Mouse (Mus musculus): ENCODE data around the gene Atg9a. TPM values are rescaled to one million over a fixed set of nuclear protein-coding genes. Genes with fewer than 3 reads are reported as not detected.
A peak's percentile ranks its signal among the peaks of the same experiment; 100 is the strongest.

The Atg9a gene
- polyA plus RNA-seq, 1 experiment: 10.6 TPM

- no peak overlapping the region for H3K27ac ChIP-seq (ENCODE audit: insufficient read depth, low read length)
- H3K9ac ChIP-seq (ENCODE audit: low read depth, poor library complexity, severe bottlenecking): peak overlapping the region; percentile 70
- H3K4me3 ChIP-seq (ENCODE audit: low read depth, low read length): peak overlapping the region; percentile 90
- H3K36me3 ChIP-seq (ENCODE audit: control insufficient read depth, insufficient read depth, low read length, poor library complexity, severe bottlenecking): peaks cover 35% of the 10 kb centered on the region
- no peaks in the 10 kb centered on the region for H3K27me3 ChIP-seq (ENCODE audit: control insufficient read depth, insufficient read depth, low read length, poor library complexity, severe bottlenecking)
- no peak for TF ChIP-seq POLR2A (IDR thresholded peaks at IDR 0.05; ENCODE audit: insufficient read depth, low read length)
- TF ChIP-seq EP300 (IDR thresholded peaks at IDR 0.05; ENCODE audit: insufficient read depth, low read depth, low read length): 0 out of 2 replicates have a peak, but pooled peaks have one; percentile 4
- no peaks in the 10 kb centered on the region for H3K9me3 ChIP-seq (replicated peaks; ENCODE audit: control insufficient read depth, insufficient read depth, low read length, poor library complexity, severe bottlenecking)
- peaks cover 5% of the 10 kb centered on the region for H3K4me1 ChIP-seq (ENCODE audit: control insufficient read depth, insufficient read depth, low read length)
Measured at GRCm38 (mm10) chr1:75218227-75219001, 26.4 kb upstream of the Atg9a start.

GRCm38 (mm10) chr1:75217893-75218226, 25.9 kb upstream of the Atg9a start:
- Histone ChIP-seq H3K9me3 (replicated peaks; ENCODE audit: control insufficient read depth, insufficient read depth, low read length, poor library complexity, severe bottlenecking) (no peaks in the 10 kb centered on the region), H3K36me3 (ENCODE audit: control insufficient read depth, insufficient read depth, low read length, poor library complexity, severe bottlenecking) (peaks cover 41% of the 10 kb centered on the region), H3K9ac (ENCODE audit: low read depth, poor library complexity, severe bottlenecking) (peak overlapping the region; percentile 70), H3K4me1 (ENCODE audit: control insufficient read depth, insufficient read depth, low read length) (peaks cover 7% of the 10 kb centered on the region), H3K27ac (ENCODE audit: insufficient read depth, low read length) (no peak overlapping the region), H3K27me3 (ENCODE audit: control insufficient read depth, insufficient read depth, low read length, poor library complexity, severe bottlenecking) (no peaks in the 10 kb centered on the region), H3K4me3 (ENCODE audit: low read depth, low read length) (peak overlapping the region; percentile 90)
- no peak for TF ChIP-seq EP300 (IDR thresholded peaks at IDR 0.05; ENCODE audit: insufficient read depth, low read depth, low read length)
- TF ChIP-seq POLR2A (IDR thresholded peaks at IDR 0.05; ENCODE audit: insufficient read depth, low read length): no peak
- no peak for TF ChIP-seq CTCF (IDR thresholded peaks at IDR 0.05; ENCODE audit: low read depth, low read length)

DNA sequence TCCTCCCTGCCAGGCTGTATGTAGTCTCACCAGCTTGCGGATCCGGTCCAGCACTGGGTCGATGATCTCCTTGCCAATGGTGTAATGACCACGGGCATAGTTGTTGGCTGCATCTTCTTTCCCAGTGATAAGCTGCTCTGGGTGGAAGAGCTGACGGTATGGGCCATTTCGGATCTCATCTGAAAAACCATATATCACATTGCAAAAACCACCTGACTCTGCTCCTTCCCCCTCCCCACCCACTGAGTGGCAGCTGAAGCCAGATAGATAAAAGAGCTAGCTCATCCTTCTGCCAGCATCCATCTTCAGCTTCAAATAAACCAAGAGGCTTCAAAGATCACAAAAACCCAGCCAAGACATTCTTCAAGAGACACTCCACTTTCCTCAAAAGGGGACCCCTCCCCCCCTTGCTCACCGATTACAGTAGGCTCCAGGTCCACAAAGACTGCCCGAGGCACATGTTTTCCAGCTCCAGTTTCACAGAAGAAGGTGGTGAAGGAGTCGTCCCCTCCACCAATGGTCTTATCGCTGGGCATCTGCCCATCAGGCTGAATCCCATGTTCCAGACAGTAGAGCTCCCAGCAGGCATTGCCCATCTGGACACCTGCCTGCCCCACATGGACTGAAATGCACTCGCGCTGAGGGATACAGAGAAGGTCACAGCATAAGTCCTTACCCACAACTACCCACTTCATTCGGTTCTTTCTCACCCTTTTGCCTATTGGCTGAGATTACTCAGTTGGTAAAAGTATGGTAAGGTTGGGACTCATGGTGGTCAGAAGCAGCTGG, 25.0 kb upstream of the Atg9a start:
- H3K36me3 ChIP-seq (ENCODE audit: control insufficient read depth, insufficient read depth, low read length, poor library complexity, severe bottlenecking): peaks cover 42% of the 10 kb centered on the region
- H3K27ac ChIP-seq (ENCODE audit: insufficient read depth, low read length): no peak overlapping the region
- no peak overlapping the region; the same call in 1 of the 2 replicates for H3K9ac ChIP-seq (ENCODE audit: low read depth, poor library complexity, severe bottlenecking)
- TF ChIP-seq EP300 (IDR thresholded peaks at IDR 0.05; ENCODE audit: insufficient read depth, low read depth, low read length) (no peak), POLR2A (IDR thresholded peaks at IDR 0.05; ENCODE audit: insufficient read depth, low read length) (no peak), CTCF (IDR thresholded peaks at IDR 0.05; ENCODE audit: low read depth, low read length) (no peak)
- H3K9me3 ChIP-seq (replicated peaks; ENCODE audit: control insufficient read depth, insufficient read depth, low read length, poor library complexity, severe bottlenecking): no peaks in the 10 kb centered on the region
- no peak overlapping the region for H3K4me3 ChIP-seq (ENCODE audit: low read depth, low read length)
- peaks cover 8% of the 10 kb centered on the region for H3K4me1 ChIP-seq (ENCODE audit: control insufficient read depth, insufficient read depth, low read length)
- no peaks in the 10 kb centered on the region for H3K27me3 ChIP-seq (ENCODE audit: control insufficient read depth, insufficient read depth, low read length, poor library complexity, severe bottlenecking)

GRCm38 (mm10) chr1:75215785-75216184, 23.8 kb upstream of the Atg9a start:
- no peak for TF ChIP-seq POLR2A (IDR thresholded peaks at IDR 0.05; ENCODE audit: insufficient read depth, low read length)
- no peak for TF ChIP-seq CTCF (IDR thresholded peaks at IDR 0.05; ENCODE audit: low read depth, low read length)
- TF ChIP-seq EP300 (IDR thresholded peaks at IDR 0.05; ENCODE audit: insufficient read depth, low read depth, low read length): no peak
- Histone ChIP-seq H3K4me3 (ENCODE audit: low read depth, low read length) (no peak overlapping the region), H3K27me3 (ENCODE audit: control insufficient read depth, insufficient read depth, low read length, poor library complexity, severe bottlenecking) (no peaks in the 10 kb centered on the region), H3K9me3 (replicated peaks; ENCODE audit: control insufficient read depth, insufficient read depth, low read length, poor library complexity, severe bottlenecking) (no peaks in the 10 kb centered on the region), H3K4me1 (ENCODE audit: control insufficient read depth, insufficient read depth, low read length) (peaks cover 4% of the 10 kb centered on the region), H3K27ac (ENCODE audit: insufficient read depth, low read length) (no peak overlapping the region), H3K9ac (ENCODE audit: low read depth, poor library complexity, severe bottlenecking) (no peak overlapping the region), H3K36me3 (ENCODE audit: control insufficient read depth, insufficient read depth, low read length, poor library complexity, severe bottlenecking) (peaks cover 42% of the 10 kb centered on the region)

DNA sequence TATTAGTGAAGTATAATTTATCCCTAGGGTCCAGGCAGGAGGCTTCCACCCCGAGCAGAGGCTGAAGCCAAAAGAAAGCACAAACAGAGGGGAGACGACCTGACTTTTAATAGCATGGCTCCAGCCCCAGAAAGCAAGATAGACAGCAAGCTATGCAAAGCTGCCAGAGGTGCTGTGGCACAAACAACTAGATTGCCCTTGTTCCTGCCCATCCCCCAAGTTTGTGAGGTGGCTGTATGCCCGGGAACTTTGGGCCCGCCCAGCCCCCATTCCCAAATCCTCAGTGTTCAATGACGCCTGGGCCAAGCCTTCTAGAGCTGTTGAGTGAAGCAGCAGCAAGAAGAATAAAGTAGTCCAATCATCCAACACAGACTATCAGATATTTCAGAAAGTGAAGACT, 22.9 kb upstream of the Atg9a start:
- H3K9me3 ChIP-seq (replicated peaks; ENCODE audit: control insufficient read depth, insufficient read depth, low read length, poor library complexity, severe bottlenecking): no peaks in the 10 kb centered on the region
- no peak overlapping the region for H3K27ac ChIP-seq (ENCODE audit: insufficient read depth, low read length)
- peaks cover 4% of the 10 kb centered on the region for H3K4me1 ChIP-seq (ENCODE audit: control insufficient read depth, insufficient read depth, low read length)
- no peak overlapping the region for H3K4me3 ChIP-seq (ENCODE audit: low read depth, low read length)
- TF ChIP-seq EP300 (IDR thresholded peaks at IDR 0.05; ENCODE audit: insufficient read depth, low read depth, low read length) (no peak), CTCF (IDR thresholded peaks at IDR 0.05; ENCODE audit: low read depth, low read length) (no peak), POLR2A (IDR thresholded peaks at IDR 0.05; ENCODE audit: insufficient read depth, low read length) (no peak)
- H3K36me3 ChIP-seq (ENCODE audit: control insufficient read depth, insufficient read depth, low read length, poor library complexity, severe bottlenecking): peaks cover 42% of the 10 kb centered on the region
- H3K27me3 ChIP-seq (ENCODE audit: control insufficient read depth, insufficient read depth, low read length, poor library complexity, severe bottlenecking): no peaks in the 10 kb centered on the region
- H3K9ac ChIP-seq (ENCODE audit: low read depth, poor library complexity, severe bottlenecking): no peak overlapping the region

GRCm38 (mm10) chr1:75214442-75214841, 22.4 kb upstream of the Atg9a start:
- Histone ChIP-seq H3K4me1 (ENCODE audit: control insufficient read depth, insufficient read depth, low read length) (peaks cover 4% of the 10 kb centered on the region), H3K9ac (ENCODE audit: low read depth, poor library complexity, severe bottlenecking) (no peak overlapping the region), H3K36me3 (ENCODE audit: control insufficient read depth, insufficient read depth, low read length, poor library complexity, severe bottlenecking) (peaks cover 42% of the 10 kb centered on the region), H3K4me3 (ENCODE audit: low read depth, low read length) (no peak overlapping the region), H3K9me3 (replicated peaks; ENCODE audit: control insufficient read depth, insufficient read depth, low read length, poor library complexity, severe bottlenecking) (no peaks in the 10 kb centered on the region), H3K27ac (ENCODE audit: insufficient read depth, low read length) (no peak overlapping the region), H3K27me3 (ENCODE audit: control insufficient read depth, insufficient read depth, low read length, poor library complexity, severe bottlenecking) (no peaks in the 10 kb centered on the region)
- TF ChIP-seq POLR2A (IDR thresholded peaks at IDR 0.05; ENCODE audit: insufficient read depth, low read length) (no peak), EP300 (IDR thresholded peaks at IDR 0.05; ENCODE audit: insufficient read depth, low read depth, low read length) (no peak), CTCF (IDR thresholded peaks at IDR 0.05; ENCODE audit: low read depth, low read length) (no peak)

All from ES-Bruce4 (cell line).